ENCODE assay signal across 10 mouse cellular contexts in genomic region chr12:25310293-25310946, GRCm38 (mm10).
DNase-seq lines count a peak whose midpoint lies in the region; ATAC-seq lines count a peak whose summit lies in the region.
"Had no signal": no experiment of that assay in that cellular context is flagged by ENCODE, and none has a peak within 500 bp of the region (broad histone marks: within the 10 kb centered on the region; RNA-seq: fewer than 3 reads in every experiment).

No protein-coding gene starts in this region.

- no peaks in the 10 kb centered on the region for H3K27me3 ChIP-seq in lung, embryonic 16.5 days (ENCODE audit: control insufficient read depth, insufficient read depth, low read depth, low read length)
- H3K27me3 ChIP-seq: limb, embryonic 12.5 days had no signal

- WGBS in lung, embryonic 16.5 days = 28% methylated on average over 6 of the region's 6 CpGs

- H3K4me2 ChIP-seq in lung, embryonic 16.5 days (ENCODE audit: low read depth, low read length) = no peak overlapping the region
- H3K4me2 ChIP-seq: limb, embryonic 12.5 days had no signal

- intact Hi-C loops in heart, postnatal 10 days (cut with DNase I) = no loop called here
- intact Hi-C loops in heart, postnatal 25 days (cut with DNase I) = no loop called here

- peak; percentile 19 to 27 for DNase-seq in heart, postnatal 10 days
- DNase-seq in heart, postnatal 25 days (ENCODE audit: low spot score) = no peak
- DNase-seq in adrenal gland, adult 18-20 months (ENCODE audit: low spot score in 2 of 2) = peak; percentile 44 to 61
- DNase-seq in forelimb bud, embryonic 11.5 days (ENCODE audit: low read depth, low spot score) = peak; percentile 20
- DNase-seq in layer of hippocampus, postnatal 14 days (ENCODE audit: low spot score in 2 of 2) = no peak
- DNase-seq in spleen, postnatal 4 days (ENCODE audit: low spot score in 2 of 2) = no peak
- no peak for DNase-seq in gastrocnemius, postnatal 4 days (ENCODE audit: low spot score in 2 of 2)
- DNase-seq: cerebellum, adult 8-10 months had no signal

- peak overlapping the region; percentile 70 for H3K27ac ChIP-seq in lung, embryonic 16.5 days (ENCODE audit: low read length)
- H3K27ac ChIP-seq: limb, embryonic 12.5 days had no signal

- H3K4me3 ChIP-seq in lung, embryonic 16.5 days (ENCODE audit: low read length) = no peak overlapping the region
- H3K4me3 ChIP-seq: limb, embryonic 12.5 days had no signal

- H3K9ac ChIP-seq in lung, embryonic 16.5 days (ENCODE audit: low read length) = no peak overlapping the region
- H3K9ac ChIP-seq: limb, embryonic 12.5 days had no signal

- H3K4me1 ChIP-seq in lung, embryonic 16.5 days (replicated peaks; ENCODE audit: control insufficient read depth, insufficient read depth, low read length) = peaks cover 17% of the 10 kb centered on the region

- H3K36me3 ChIP-seq in lung, embryonic 16.5 days (ENCODE audit: control insufficient read depth, insufficient read depth, low read length) = no peaks in the 10 kb centered on the region
- H3K36me3 ChIP-seq: limb, embryonic 12.5 days had no signal

- no peaks in the 10 kb centered on the region for H3K9me3 ChIP-seq in lung, embryonic 16.5 days (ENCODE audit: control insufficient read depth, low read length)
- H3K9me3 ChIP-seq: limb, embryonic 12.5 days had no signal

- peak; percentile 87 for ATAC-seq in lung, embryonic 16.5 days (ENCODE audit: low read depth)

Comparison
In these comparisons a context has a peak if more than half of its experiments do, and no peak if none do; other contexts are left out.
1. DNase-seq: peak in heart, postnatal 10 days (2 of 2), adrenal gland, adult 18-20 months (2 of 2) and forelimb bud, embryonic 11.5 days (single experiment); none in heart, postnatal 25 days (single experiment), layer of hippocampus, postnatal 14 days (0 of 2), spleen, postnatal 4 days (0 of 2) and gastrocnemius, postnatal 4 days (0 of 2).